Mouse (Mus musculus): ENCODE measurements at regions not wholly inside any gene's neighbourhood (a gene's known extent, or its start where the extent isn't known, plus 50 kb on each side); places are given as distances from the start of the nearest gene placed in this dataset.

DNA sequence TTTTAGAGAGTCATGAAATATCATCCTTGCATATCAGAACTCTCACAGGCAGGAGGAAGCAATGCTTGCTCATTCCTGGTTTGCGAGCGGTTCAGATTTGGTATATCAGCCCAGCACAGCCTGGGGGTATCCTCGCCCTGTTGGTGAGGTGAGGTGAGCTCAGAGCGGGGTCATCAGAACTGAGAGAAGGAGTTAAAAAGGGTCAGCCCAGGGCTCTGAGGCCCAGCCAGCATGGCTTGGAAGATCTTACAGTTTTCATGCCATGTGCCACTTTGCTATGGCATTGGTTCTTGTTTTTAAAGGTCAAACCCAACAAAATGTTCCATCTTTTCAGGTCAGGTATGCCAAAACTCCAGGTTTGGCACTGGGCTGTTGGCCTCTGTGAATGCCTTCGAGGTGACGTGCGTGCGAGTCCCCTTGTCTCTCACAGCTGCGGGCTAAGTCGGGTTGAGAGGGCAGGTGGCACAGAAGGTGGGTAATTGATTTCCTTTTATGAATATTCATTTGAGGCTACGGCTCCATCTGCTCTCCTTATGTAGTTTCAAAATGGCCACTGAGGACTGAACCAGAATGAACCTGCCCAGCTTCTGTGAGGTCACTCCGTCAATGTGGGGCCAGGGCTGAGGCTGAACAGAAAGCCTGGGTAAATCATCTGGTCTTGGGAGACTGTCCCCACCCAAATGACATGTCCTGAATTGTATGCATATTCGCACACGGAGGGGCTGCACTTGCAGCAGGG, 86.3 kb downstream of the Hhipl2 start:
- ATAC-seq (ENCODE audit: low read depth), result no peak
- H3K27ac ChIP-seq (ENCODE audit: low read length), result no peak overlapping the region
- H3K4me2 ChIP-seq (ENCODE audit: low read depth, low read length), result no peak overlapping the region
- no peaks in the 10 kb centered on the region for H3K36me3 ChIP-seq (ENCODE audit: control insufficient read depth, insufficient read depth)
- H3K9ac ChIP-seq (ENCODE audit: low read depth, low read length), result no peak overlapping the region
- 68% methylated on average over 14 of the region's 14 CpGs for WGBS (ENCODE audit: insufficient replicate concordance)
- no peak overlapping the region for H3K4me3 ChIP-seq (ENCODE audit: low read depth, low read length)
- H3K27me3 ChIP-seq (ENCODE audit: control insufficient read depth, insufficient read depth, low read depth, low read length), result no peaks in the 10 kb centered on the region
- no peaks in the 10 kb centered on the region for H3K4me1 ChIP-seq (ENCODE audit: control insufficient read depth, low read depth, low read length)
- H3K9me3 ChIP-seq (replicated peaks; ENCODE audit: control insufficient read depth, low read length), result no peaks in the 10 kb centered on the region

DNA sequence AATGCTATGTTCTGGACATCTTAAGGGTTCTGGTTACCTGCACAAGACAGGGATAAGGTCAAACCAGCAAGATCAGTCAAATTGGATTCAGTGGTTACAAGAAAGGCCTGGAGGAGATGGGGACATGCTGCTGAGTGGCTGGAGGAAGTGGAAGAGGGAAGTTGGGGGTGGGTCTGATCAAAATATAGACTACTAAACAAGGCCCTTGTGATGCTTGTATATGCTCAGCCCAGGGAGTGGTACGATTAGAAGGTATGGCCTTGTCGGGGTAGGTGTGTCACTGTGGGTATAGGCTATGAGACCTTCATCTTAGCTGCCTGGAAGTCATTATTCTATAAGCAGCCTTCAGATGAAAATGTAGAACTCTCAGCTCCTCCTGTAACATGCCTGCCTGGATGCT, 89.9 kb downstream of the Hhipl2 start:
- no peak overlapping the region for H3K4me3 ChIP-seq (ENCODE audit: low read depth, low read length)
- no peaks in the 10 kb centered on the region for H3K9me3 ChIP-seq (replicated peaks; ENCODE audit: control insufficient read depth, low read length)
- H3K27ac ChIP-seq (ENCODE audit: low read length), result no peak overlapping the region
- no peaks in the 10 kb centered on the region for H3K4me1 ChIP-seq (ENCODE audit: control insufficient read depth, low read depth, low read length)
- 68% methylated on average over 2 of the region's 2 CpGs for WGBS (ENCODE audit: insufficient replicate concordance)
- no peak overlapping the region for H3K4me2 ChIP-seq (ENCODE audit: low read depth, low read length)
- no peaks in the 10 kb centered on the region for H3K36me3 ChIP-seq (ENCODE audit: control insufficient read depth, insufficient read depth)
- no peak overlapping the region for H3K9ac ChIP-seq (ENCODE audit: low read depth, low read length)
- no peaks in the 10 kb centered on the region for H3K27me3 ChIP-seq (ENCODE audit: control insufficient read depth, insufficient read depth, low read depth, low read length)
- no peak for ATAC-seq (ENCODE audit: low read depth)

DNA sequence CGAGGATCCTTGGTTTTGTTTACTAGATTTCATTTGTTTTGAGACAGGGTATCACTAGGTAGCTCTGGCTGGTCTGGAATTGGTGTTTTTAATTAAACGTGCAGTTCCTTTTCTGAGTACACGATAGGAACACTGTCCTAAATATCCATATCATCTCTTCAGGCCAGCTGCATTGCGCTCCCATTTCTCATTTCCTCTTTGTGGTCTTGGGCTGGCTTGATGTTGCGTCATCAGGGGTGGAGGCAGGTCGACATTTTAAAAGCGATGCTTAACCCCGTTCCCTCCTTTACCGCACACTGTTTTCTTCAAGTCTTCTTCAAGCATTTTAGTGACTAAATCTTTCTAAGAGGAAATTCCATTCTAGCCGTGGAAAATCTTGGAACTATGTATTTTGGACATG, 92.7 kb downstream of the Hhipl2 start:
- H3K36me3 ChIP-seq (ENCODE audit: control insufficient read depth, insufficient read depth), result no peaks in the 10 kb centered on the region
- H3K4me2 ChIP-seq (ENCODE audit: low read depth, low read length), result no peak overlapping the region
- H3K4me3 ChIP-seq (ENCODE audit: low read depth, low read length), result no peak overlapping the region
- no peaks in the 10 kb centered on the region for H3K27me3 ChIP-seq (ENCODE audit: control insufficient read depth, insufficient read depth, low read depth, low read length)
- no peaks in the 10 kb centered on the region for H3K9me3 ChIP-seq (replicated peaks; ENCODE audit: control insufficient read depth, low read length)
- no peak for ATAC-seq (ENCODE audit: low read depth)
- 27% methylated on average over 10 of the region's 10 CpGs for WGBS (ENCODE audit: insufficient replicate concordance)
- H3K9ac ChIP-seq (ENCODE audit: low read depth, low read length), result no peak overlapping the region
- H3K4me1 ChIP-seq (ENCODE audit: control insufficient read depth, low read depth, low read length), result no peaks in the 10 kb centered on the region
- no peak overlapping the region for H3K27ac ChIP-seq (ENCODE audit: low read length)

GRCm38 (mm10) chr1:183513876-183514275, 95.9 kb downstream of the Hhipl2 start:
- Histone ChIP-seq H3K4me1 (ENCODE audit: control insufficient read depth, low read depth, low read length) (no peaks in the 10 kb centered on the region), H3K9me3 (replicated peaks; ENCODE audit: control insufficient read depth, low read length) (no peaks in the 10 kb centered on the region), H3K4me3 (ENCODE audit: low read depth, low read length) (no peak overlapping the region), H3K9ac (ENCODE audit: low read depth, low read length) (no peak overlapping the region), H3K27ac (ENCODE audit: low read length) (no peak overlapping the region), H3K4me2 (ENCODE audit: low read depth, low read length) (no peak overlapping the region), H3K36me3 (ENCODE audit: control insufficient read depth, insufficient read depth) (no peaks in the 10 kb centered on the region), H3K27me3 (ENCODE audit: control insufficient read depth, insufficient read depth, low read depth, low read length) (no peaks in the 10 kb centered on the region)
- no peak for ATAC-seq (ENCODE audit: low read depth)
- 51% methylated on average over 3 of the region's 3 CpGs for WGBS (ENCODE audit: insufficient replicate concordance)

DNA sequence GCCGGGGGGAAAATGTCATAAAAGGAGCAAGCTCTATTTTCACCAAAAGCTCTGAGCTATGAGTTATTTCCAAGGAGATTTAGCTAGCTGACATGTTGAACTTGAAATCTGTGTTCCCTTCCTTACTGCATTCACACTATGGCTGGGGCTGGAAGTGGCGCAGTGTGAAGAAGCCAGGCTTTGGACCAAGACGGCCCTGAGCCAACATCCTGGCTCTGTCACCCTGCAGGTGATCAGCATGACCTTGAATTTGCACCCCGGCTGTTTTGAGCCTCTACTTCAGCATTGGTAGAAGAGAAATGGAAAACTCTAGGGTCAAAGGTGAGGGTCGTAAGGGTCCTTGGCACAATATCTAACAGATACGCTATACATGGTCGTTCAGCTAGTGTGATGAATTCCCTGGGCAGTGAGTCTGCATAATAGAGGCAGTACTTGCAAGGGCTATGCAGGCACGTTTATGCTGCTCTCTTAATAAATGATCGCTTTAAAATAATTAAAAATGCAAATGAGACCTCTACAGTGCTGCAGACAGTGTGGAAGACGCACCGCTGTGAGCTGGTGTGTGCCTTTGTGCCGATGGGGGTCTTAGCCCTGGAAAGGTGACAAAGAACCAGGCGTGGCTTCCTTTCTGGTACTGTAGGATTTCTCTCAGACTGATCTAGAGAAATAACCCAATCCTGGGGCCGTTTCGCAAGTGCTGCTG, 96.4 kb downstream of the Hhipl2 start:
- Histone ChIP-seq H3K9ac (ENCODE audit: low read depth, low read length) (no peak overlapping the region), H3K4me3 (ENCODE audit: low read depth, low read length) (no peak overlapping the region), H3K36me3 (ENCODE audit: control insufficient read depth, insufficient read depth) (no peaks in the 10 kb centered on the region), H3K9me3 (replicated peaks; ENCODE audit: control insufficient read depth, low read length) (no peaks in the 10 kb centered on the region), H3K4me2 (ENCODE audit: low read depth, low read length) (no peak overlapping the region), H3K27me3 (ENCODE audit: control insufficient read depth, insufficient read depth, low read depth, low read length) (no peaks in the 10 kb centered on the region), H3K4me1 (ENCODE audit: control insufficient read depth, low read depth, low read length) (no peaks in the 10 kb centered on the region), H3K27ac (ENCODE audit: low read length) (no peak overlapping the region)
- WGBS (ENCODE audit: insufficient replicate concordance), result 61% methylated on average over 15 of the region's 15 CpGs
- no peak for ATAC-seq (ENCODE audit: low read depth)

- Histone ChIP-seq H3K9ac (ENCODE audit: low read depth, low read length) (no peak overlapping the region), H3K4me3 (ENCODE audit: low read depth, low read length) (no peak overlapping the region), H3K4me2 (ENCODE audit: low read depth, low read length) (no peak overlapping the region), H3K9me3 (replicated peaks; ENCODE audit: control insufficient read depth, low read length) (no peaks in the 10 kb centered on the region), H3K27ac (ENCODE audit: low read length) (no peak overlapping the region), H3K4me1 (ENCODE audit: control insufficient read depth, low read depth, low read length) (no peaks in the 10 kb centered on the region), H3K27me3 (ENCODE audit: control insufficient read depth, insufficient read depth, low read depth, low read length) (no peaks in the 10 kb centered on the region), H3K36me3 (ENCODE audit: control insufficient read depth, insufficient read depth) (no peaks in the 10 kb centered on the region)
- WGBS (ENCODE audit: insufficient replicate concordance), result 35% methylated on average over 2 of the region's 2 CpGs
- no peak for ATAC-seq (ENCODE audit: low read depth)
Measured at GRCm38 (mm10) chr1:183514984-183515287, 96.9 kb downstream of the Hhipl2 start.

GRCm38 (mm10) chr1:183516167-183516566, 98.2 kb downstream of the Hhipl2 start:
- no peaks in the 10 kb centered on the region for H3K4me1 ChIP-seq (ENCODE audit: control insufficient read depth, low read depth, low read length)
- no peak overlapping the region for H3K4me3 ChIP-seq (ENCODE audit: low read depth, low read length)
- H3K27me3 ChIP-seq (ENCODE audit: control insufficient read depth, insufficient read depth, low read depth, low read length), result no peaks in the 10 kb centered on the region
- 44% methylated on average over 4 of the region's 4 CpGs for WGBS (ENCODE audit: insufficient replicate concordance)
- no peak overlapping the region for H3K27ac ChIP-seq (ENCODE audit: low read length)
- H3K4me2 ChIP-seq (ENCODE audit: low read depth, low read length), result no peak overlapping the region
- no peaks in the 10 kb centered on the region for H3K9me3 ChIP-seq (replicated peaks; ENCODE audit: control insufficient read depth, low read length)
- H3K9ac ChIP-seq (ENCODE audit: low read depth, low read length), result no peak overlapping the region
- no peak for ATAC-seq (ENCODE audit: low read depth)
- no peaks in the 10 kb centered on the region for H3K36me3 ChIP-seq (ENCODE audit: control insufficient read depth, insufficient read depth)

DNA sequence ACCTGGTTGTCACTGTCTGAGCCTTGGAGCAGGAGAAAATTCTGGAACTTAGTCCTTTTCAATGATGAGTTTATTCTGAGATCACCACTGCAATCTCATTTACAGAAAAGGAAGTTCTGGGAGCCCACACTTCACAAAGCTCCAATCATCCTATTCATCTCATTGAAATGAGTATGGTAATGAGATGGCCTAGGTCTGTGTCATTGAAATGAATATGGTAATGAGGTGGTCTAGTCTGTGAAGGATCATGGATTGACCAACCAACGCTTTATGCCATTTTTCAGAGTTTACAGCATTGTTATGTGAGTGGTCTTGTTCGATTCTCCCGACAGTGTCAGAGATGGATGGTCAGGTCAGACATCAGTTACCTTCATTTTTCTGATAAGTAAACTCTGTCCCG, 99.2 kb downstream of the Hhipl2 start:
- Histone ChIP-seq H3K4me3 (ENCODE audit: low read depth, low read length) (no peak overlapping the region), H3K4me1 (ENCODE audit: control insufficient read depth, low read depth, low read length) (no peaks in the 10 kb centered on the region), H3K9ac (ENCODE audit: low read depth, low read length) (no peak overlapping the region), H3K27ac (ENCODE audit: low read length) (no peak overlapping the region), H3K36me3 (ENCODE audit: control insufficient read depth, insufficient read depth) (no peaks in the 10 kb centered on the region), H3K27me3 (ENCODE audit: control insufficient read depth, insufficient read depth, low read depth, low read length) (no peaks in the 10 kb centered on the region), H3K4me2 (ENCODE audit: low read depth, low read length) (no peak overlapping the region), H3K9me3 (replicated peaks; ENCODE audit: control insufficient read depth, low read length) (no peaks in the 10 kb centered on the region)
- ATAC-seq (ENCODE audit: low read depth), result no peak
- WGBS (ENCODE audit: insufficient replicate concordance), result 63% methylated on average over 4 of the region's 4 CpGs

GRCm38 (mm10) chr1:183521569-183521968, 103.6 kb downstream of the Hhipl2 start:
- ATAC-seq (ENCODE audit: low read depth), result no peak
- H3K9ac ChIP-seq (ENCODE audit: low read depth, low read length), result no peak overlapping the region
- H3K36me3 ChIP-seq (ENCODE audit: control insufficient read depth, insufficient read depth), result no peaks in the 10 kb centered on the region
- H3K4me1 ChIP-seq (ENCODE audit: control insufficient read depth, low read depth, low read length), result no peaks in the 10 kb centered on the region
- H3K4me2 ChIP-seq (ENCODE audit: low read depth, low read length), result no peak overlapping the region
- 63% methylated on average over 7 of the region's 7 CpGs for WGBS (ENCODE audit: insufficient replicate concordance)
- no peaks in the 10 kb centered on the region for H3K9me3 ChIP-seq (replicated peaks; ENCODE audit: control insufficient read depth, low read length)
- no peaks in the 10 kb centered on the region for H3K27me3 ChIP-seq (ENCODE audit: control insufficient read depth, insufficient read depth, low read depth, low read length)
- H3K27ac ChIP-seq (ENCODE audit: low read length), result no peak overlapping the region
- no peak overlapping the region for H3K4me3 ChIP-seq (ENCODE audit: low read depth, low read length)

All from liver, embryonic 16.5 days (tissue).